Mouse (Mus musculus) heart, embryonic 13.5 days (tissue): ENCODE results near the gene Rgs14. TPM values are rescaled to one million over a fixed set of nuclear protein-coding genes. Genes with fewer than 3 reads are reported as not detected.

Source experiments
- ATAC-seq: fragments of 200-750 bp; cut with Nextera tagmentation; 2 replicates; pipeline ENCODE4 v1.8.0; 2017; ENCODE audit warnings: moderate TSS enrichment; ENCODE audit not compliant: insufficient number of reproducible peaks, low FRiP score, low TSS enrichment; ENCODE audit errors: extremely low read depth
- H3K27ac ChIP-seq: fragments of 300-500 bp; sonication (generic); replicated peaks from 2 replicates; pipeline ENCODE4 v1.5.1; 2015; ENCODE audit warnings: moderate library complexity, mild to moderate bottlenecking, inconsistent platforms
- H3K27me3 ChIP-seq: fragments of 300-500 bp; sonication (generic); replicated peaks from 2 replicates; pipeline ENCODE4 v1.6.1; 2015; ENCODE audit warnings: mild to moderate bottlenecking, inconsistent platforms
- H3K36me3 ChIP-seq: fragments of 300-500 bp; sonication (generic); 2 replicates; pipeline ENCODE4 v1.6.1; 2015; ENCODE audit warnings: mild to moderate bottlenecking, inconsistent platforms
- H3K4me1 ChIP-seq: fragments of 300-500 bp; sonication (generic); 2 replicates; pipeline ENCODE4 v1.6.1; 2015; ENCODE audit warnings: inconsistent platforms
- H3K4me2 ChIP-seq: fragments of 300-500 bp; sonication (generic); 2 replicates; pipeline ENCODE4 v1.6.1; 2015; ENCODE audit warnings: inconsistent platforms, mild to moderate bottlenecking, moderate library complexity
- H3K4me3 ChIP-seq: fragments of 300-500 bp; sonication (generic); 2 replicates; pipeline ENCODE4 v1.5.1; 2015; ENCODE audit warnings: moderate library complexity, mild to moderate bottlenecking, inconsistent platforms
- H3K9ac ChIP-seq: fragments of 300-500 bp; sonication (generic); 2 replicates; pipeline ENCODE4 v1.6.1; 2015; ENCODE audit warnings: inconsistent platforms, mild to moderate bottlenecking, moderate library complexity
- H3K9me3 ChIP-seq: fragments of 300-500 bp; sonication (generic); 2 replicates; pipeline ENCODE4 v1.6.1; 2016; ENCODE audit warnings: inconsistent platforms
- WGBS: fragments of 180-500 bp; shearing (Covaris S2); methylation state at CpG from one replicate; pipeline ENCODE4 v1.1.7; 2015; ENCODE audit warnings: mixed read lengths; 5-methylcytosine and 5-hydroxymethylcytosine counted together
- polyA plus RNA-seq: library from polyadenylated mRNA; unstranded; fragments of >200 nt; fragmentation: Nextera tagmentation; extraction: Ambion mirVana; gene quantifications from 2 replicates; pipeline ENCODE4 v1.2.1, GENCODE M21; 2015

The Rgs14 gene
- polyA plus RNA-seq, 1 experiment from 2014 or later, result 0.32 TPM

DNA sequence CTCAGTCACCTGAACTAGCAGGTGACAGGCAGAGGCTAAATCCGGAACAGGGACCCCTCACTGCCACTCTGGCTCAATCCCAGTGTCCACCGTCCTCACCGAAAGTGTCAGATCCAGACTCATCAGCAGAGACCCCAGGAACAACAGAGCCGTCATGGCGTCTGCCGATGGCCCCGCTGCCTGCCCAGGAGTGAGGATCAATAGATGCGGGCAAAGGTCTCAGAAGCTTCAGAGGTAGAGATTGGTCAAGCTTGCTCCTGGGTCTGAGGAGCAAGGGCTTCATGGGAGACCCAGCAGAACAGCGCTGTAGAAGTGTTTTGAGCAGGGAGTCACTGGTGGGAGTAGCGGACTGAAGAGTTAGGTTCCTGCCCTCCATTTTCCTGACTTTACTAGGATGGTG lies 57.1 kb downstream of the Rgs14 start, which contains the start of gene F12:
F12 (minus strand) TSS at position 181 of the 400 bp plus-strand sequence.
- peaks cover 50% of the 10 kb centered on the region for H3K27me3 ChIP-seq
- WGBS, result 84% methylated on average over 10 of the region's 10 CpGs
- ATAC-seq, result no peak
- H3K9ac ChIP-seq, result no peak within 1 kb of the TSS
- no peaks in the 10 kb centered on the region for H3K4me1 ChIP-seq
- H3K4me2 ChIP-seq, result no peak within 1 kb of the TSS
- no peak within 1 kb of the TSS for H3K4me3 ChIP-seq
- H3K36me3 ChIP-seq, result no peaks in the 10 kb centered on the region
- peaks cover 4% of the 10 kb centered on the region; the same call in 1 of the 2 replicates for H3K9me3 ChIP-seq
- H3K27ac ChIP-seq, result no peak within 1 kb of the TSS

DNA sequence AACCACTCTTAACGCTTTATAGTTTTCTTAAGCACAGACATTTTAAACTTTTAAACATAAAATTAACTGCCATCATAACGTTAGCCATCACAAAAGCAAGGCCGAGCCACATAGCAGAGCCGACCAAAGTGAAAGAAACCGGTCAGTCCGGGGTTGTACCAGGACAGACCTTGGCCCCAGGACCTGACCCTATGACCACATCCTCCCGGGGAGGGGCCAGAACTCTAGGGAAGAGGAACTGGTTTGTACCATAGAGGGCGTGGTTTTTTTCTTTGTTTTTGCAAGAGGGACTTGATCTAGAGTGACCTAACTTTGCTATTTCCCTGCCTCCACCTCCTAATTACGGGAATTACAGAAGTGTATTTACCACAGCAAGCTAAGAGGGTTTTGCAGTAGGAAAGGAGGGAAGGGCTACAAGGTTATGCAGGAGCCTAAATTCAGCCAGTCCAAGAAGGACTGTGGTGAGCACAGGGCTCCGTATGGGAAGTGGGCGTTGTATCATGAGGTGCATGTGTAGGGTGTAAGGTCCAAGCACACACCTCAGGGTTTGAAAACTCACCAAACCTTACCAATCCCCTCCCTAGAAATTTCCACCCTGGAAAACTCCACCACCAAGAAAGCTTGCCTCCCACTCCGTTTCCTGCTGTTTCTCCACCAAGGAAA lies 59.8 kb downstream of the Rgs14 start:
- Histone ChIP-seq H3K27ac (no peak overlapping the region), H3K36me3 (no peaks in the 10 kb centered on the region), H3K9me3 (peaks cover 4% of the 10 kb centered on the region; the same call in 1 of the 2 replicates), H3K4me2 (no peak overlapping the region), H3K4me1 (no peaks in the 10 kb centered on the region), H3K4me3 (no peak overlapping the region), H3K27me3 (peaks cover 27% of the 10 kb centered on the region), H3K9ac (no peak overlapping the region)
- no peak for ATAC-seq
- WGBS, result 64% methylated on average over 12 of the region's 12 CpGs

DNA sequence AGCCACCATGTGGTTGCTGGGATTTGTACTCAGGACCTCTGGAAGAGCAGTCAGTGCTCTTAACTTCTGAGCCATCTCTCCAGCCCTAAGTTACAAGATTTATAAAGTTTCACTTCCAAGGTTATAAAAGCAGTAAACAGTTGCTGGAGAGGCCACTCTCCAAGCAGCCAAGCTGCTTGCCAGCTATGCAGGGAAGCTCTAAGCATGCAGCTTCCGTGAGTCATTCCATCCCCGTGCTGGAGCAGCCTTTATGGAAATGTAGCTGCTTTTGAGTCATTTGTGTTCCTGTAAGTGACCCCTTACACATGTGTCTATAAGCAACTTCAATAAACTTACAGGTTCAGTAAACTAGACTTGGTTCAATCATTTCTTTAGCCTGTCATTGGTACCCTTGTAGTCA lies 61.0 kb downstream of the Rgs14 start:
- H3K27ac ChIP-seq, result no peak overlapping the region
- H3K9me3 ChIP-seq, result peaks cover 4% of the 10 kb centered on the region; the same call in 1 of the 2 replicates
- H3K36me3 ChIP-seq, result no peaks in the 10 kb centered on the region
- H3K27me3 ChIP-seq, result peaks cover 23% of the 10 kb centered on the region
- no peak overlapping the region for H3K9ac ChIP-seq
- no peak overlapping the region for H3K4me3 ChIP-seq
- no peak overlapping the region for H3K4me2 ChIP-seq
- H3K4me1 ChIP-seq, result no peaks in the 10 kb centered on the region
- ATAC-seq, result no peak
- 73% methylated on average over 2 of the region's 2 CpGs for WGBS

DNA sequence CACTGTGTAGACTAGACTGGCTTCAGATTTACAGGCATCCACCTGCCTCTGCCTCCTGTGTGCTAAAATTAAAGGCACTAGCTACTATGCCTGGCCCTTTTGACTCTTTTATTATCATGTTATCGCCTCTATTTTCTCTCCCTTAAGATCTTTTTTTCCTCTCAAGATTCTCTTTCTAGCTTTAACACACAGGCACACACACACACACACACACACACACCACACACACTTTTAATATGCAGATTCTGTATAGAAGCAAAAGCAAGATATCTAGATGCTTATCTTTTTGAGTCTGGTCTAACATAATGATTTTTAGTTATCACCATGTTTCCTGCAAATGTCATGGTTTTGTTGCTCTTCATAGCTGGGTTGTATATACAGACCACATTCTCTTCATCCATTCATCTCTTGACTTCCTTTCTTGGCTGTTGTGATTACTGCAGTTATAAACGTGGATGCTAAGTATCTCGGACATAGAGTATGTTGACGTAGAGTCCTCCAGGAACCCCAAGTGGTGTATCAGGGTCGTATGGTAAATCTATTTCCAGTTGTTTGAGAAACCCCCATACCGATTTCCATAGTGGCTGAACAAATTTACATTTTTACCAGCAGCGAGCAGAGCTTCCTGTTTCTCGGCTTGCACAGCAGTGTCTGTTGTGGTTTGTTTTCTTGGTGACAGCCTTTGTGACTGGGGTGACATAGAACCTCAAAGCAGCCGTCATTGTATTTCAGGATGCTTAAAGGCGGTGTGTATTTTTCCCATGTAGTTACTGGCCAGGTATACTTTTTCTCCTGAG lies 62.6 kb downstream of the Rgs14 start:
- Histone ChIP-seq H3K27ac (no peak overlapping the region), H3K4me1 (no peaks in the 10 kb centered on the region), H3K4me3 (no peak overlapping the region), H3K9me3 (peaks cover 4% of the 10 kb centered on the region; the same call in 1 of the 2 replicates), H3K4me2 (no peak overlapping the region), H3K36me3 (no peaks in the 10 kb centered on the region), H3K9ac (no peak overlapping the region), H3K27me3 (peaks cover 8% of the 10 kb centered on the region)
- no peak for ATAC-seq
- WGBS, result 67% methylated on average over 10 of the region's 10 CpGs

Other genes with a start within 250 kb of the Rgs14 start
- gene Gm17617, start 236.2 kb upstream of the Rgs14 start, polyA plus RNA-seq, result not detected in 2 replicates
- 0.98 and 1.1 TPM in 2 replicates for gene Fgfr4, start 217.1 kb upstream of the Rgs14 start, polyA plus RNA-seq
- gene Nsd1, start 159.9 kb upstream of the Rgs14 start, polyA plus RNA-seq, result 41.4 and 43.4 TPM in 2 replicates
- gene Prelid1, start 49.2 kb upstream of the Rgs14 start, polyA plus RNA-seq, result 355 and 381 TPM in 2 replicates
- gene Rab24, start 47.8 kb upstream of the Rgs14 start, polyA plus RNA-seq, result 54.3 and 62.8 TPM in 2 replicates
- gene Mxd3, start 39.9 kb upstream of the Rgs14 start, polyA plus RNA-seq, result 21.1 and 22.1 TPM in 2 replicates
- gene Lman2, start 6.9 kb upstream of the Rgs14 start, polyA plus RNA-seq, result 73.5 and 81.7 TPM in 2 replicates
- gene Slc34a1, start 28.5 kb downstream of the Rgs14 start, polyA plus RNA-seq, result not detected in 2 replicates
- gene Pfn3, start 45.5 kb downstream of the Rgs14 start, polyA plus RNA-seq, result not detected in 2 replicates
- 0.28 and 2.2 TPM in 2 replicates for gene F12, start 57.1 kb downstream of the Rgs14 start, polyA plus RNA-seq
- 16.7 and 17.7 TPM in 2 replicates for gene Grk6, start 75.3 kb downstream of the Rgs14 start, polyA plus RNA-seq
- not detected in 2 replicates for gene Prr7, start 94.5 kb downstream of the Rgs14 start, polyA plus RNA-seq
- gene Dbn1, start 118.4 kb downstream of the Rgs14 start, polyA plus RNA-seq, result 83.8 and 84.9 TPM in 2 replicates
- 402 and 437 TPM in 2 replicates for gene Pdlim7, start 143.9 kb downstream of the Rgs14 start, polyA plus RNA-seq
- 1.1 and 1.2 TPM in 2 replicates for gene Dok3, start 159.6 kb downstream of the Rgs14 start, polyA plus RNA-seq
- gene Ddx41, start 166.9 kb downstream of the Rgs14 start, polyA plus RNA-seq, result 29.6 and 30.6 TPM in 2 replicates
- gene Fam193b, start 201.4 kb downstream of the Rgs14 start, polyA plus RNA-seq, result 19.9 and 23.7 TPM in 2 replicates
- 102 and 121 TPM in 2 replicates for gene Tmed9, start 204.0 kb downstream of the Rgs14 start, polyA plus RNA-seq
- gene B4galt7, start 230.2 kb downstream of the Rgs14 start, polyA plus RNA-seq, result 20.6 and 21.2 TPM in 2 replicates